23 mouse cellular contexts compared by ENCODE assay signal in the genomic region with DNA sequence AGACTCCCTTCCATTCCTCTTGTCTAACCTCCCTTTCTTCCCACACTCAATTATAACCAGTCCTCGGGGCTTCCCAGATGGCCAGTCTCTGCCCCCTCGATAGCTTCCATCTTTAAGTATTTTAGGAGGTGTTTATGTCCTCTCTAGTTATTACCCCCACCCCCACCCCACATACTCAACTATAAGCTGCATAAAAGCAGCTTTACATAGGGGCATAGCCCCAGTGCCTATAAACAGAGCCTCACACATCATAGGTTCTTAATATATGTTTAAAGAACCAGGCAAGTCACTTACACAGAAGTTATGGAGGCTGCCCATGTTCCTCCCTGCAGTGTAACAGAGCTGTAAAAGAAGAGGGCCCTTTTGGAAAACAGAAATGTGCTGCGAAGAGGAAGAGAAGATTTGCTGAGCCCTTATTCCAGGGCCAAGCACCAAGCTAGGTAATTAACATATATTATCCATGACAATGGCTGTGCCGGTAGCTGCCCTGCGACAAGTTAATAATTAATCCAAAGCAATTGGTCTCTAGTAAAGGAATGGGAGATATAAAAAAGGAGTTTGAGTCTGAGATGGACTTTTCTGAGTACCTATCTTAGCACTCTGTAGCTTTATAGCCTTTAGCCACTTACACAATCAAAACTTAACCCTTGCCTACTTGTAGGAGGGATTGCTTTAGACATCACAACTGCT.
DNase-seq lines count a peak whose midpoint lies in the region; ATAC-seq and TF ChIP-seq lines count a peak whose summit lies in the region.
"Had no signal": no experiment of that assay in that cellular context is flagged by ENCODE, and none has a peak within 500 bp of the region (broad histone marks: within the 10 kb centered on the region; RNA-seq: fewer than 3 reads in every experiment).

No protein-coding gene starts in this region.

- no peak overlapping the region for H3K9ac ChIP-seq in neural tube, embryonic 13.5 days
- H3K9ac ChIP-seq in intestine, embryonic 16.5 days (ENCODE audit: low read depth, low read length): no peak overlapping the region
- H3K9ac ChIP-seq in limb, embryonic 14.5 days (ENCODE audit: low read depth, low read length, severe bottlenecking): no peak overlapping the region
- H3K9ac ChIP-seq: heart, embryonic 15.5 days; limb, embryonic 15.5 days; liver, postnatal 0 days had no signal

- no peak overlapping the region for H3K4me2 ChIP-seq in neural tube, embryonic 13.5 days
- H3K4me2 ChIP-seq in intestine, embryonic 16.5 days (ENCODE audit: low read depth, low read length): no peak overlapping the region
- H3K4me2 ChIP-seq in limb, embryonic 14.5 days (replicated peaks; ENCODE audit: low read depth, low read length, severe bottlenecking): no peak overlapping the region
- H3K4me2 ChIP-seq: heart, embryonic 15.5 days; limb, embryonic 15.5 days had no signal

- H3K36me3 ChIP-seq in neural tube, embryonic 13.5 days: no peaks in the 10 kb centered on the region
- no peaks in the 10 kb centered on the region for H3K36me3 ChIP-seq in intestine, embryonic 16.5 days (ENCODE audit: control insufficient read depth, insufficient read depth, low read length)
- no peaks in the 10 kb centered on the region for H3K36me3 ChIP-seq in limb, embryonic 14.5 days (ENCODE audit: control insufficient read depth, insufficient read depth, low read length)
- H3K36me3 ChIP-seq: embryonic facial prominence, embryonic 10.5 days; G1E; heart, embryonic 15.5 days; limb, embryonic 15.5 days had no signal

- peaks cover 14% of the 10 kb centered on the region for H3K4me1 ChIP-seq in neural tube, embryonic 13.5 days (replicated peaks)
- H3K4me1 ChIP-seq in intestine, embryonic 16.5 days (ENCODE audit: control insufficient read depth, insufficient read depth, low read length): no peaks in the 10 kb centered on the region
- peaks cover 12% of the 10 kb centered on the region for H3K4me1 ChIP-seq in limb, embryonic 14.5 days (ENCODE audit: control insufficient read depth, insufficient read depth, low read length)
- H3K4me1 ChIP-seq: heart, embryonic 15.5 days; limb, embryonic 15.5 days had no signal

- DNase-seq in heart, adult 11 months: peak; percentile 56
- no peak for DNase-seq in heart, adult 8-10 months (ENCODE audit: low spot score)
- DNase-seq in neural tube, embryonic 10.5 days (ENCODE audit: extremely low spot score, low spot score): no peak
- DNase-seq in limb, embryonic 14.5 days (ENCODE audit: low spot score): no peak
- DNase-seq in cerebellum, adult 9-11 months: no peak
- DNase-seq in right cerebral cortex, postnatal 25 days: no peak
- DNase-seq: cerebellum, adult 18-20 months; gastrocnemius, postnatal 10 days; layer of hippocampus, adult 9-11 months; liver, postnatal 0 days; lung, postnatal 10 days; thymus, postnatal 14 days had no signal

- no peaks in the 10 kb centered on the region for H3K27me3 ChIP-seq in neural tube, embryonic 13.5 days
- no peaks in the 10 kb centered on the region for H3K27me3 ChIP-seq in intestine, embryonic 16.5 days (replicated peaks; ENCODE audit: control insufficient read depth, insufficient read depth, low read length)
- H3K27me3 ChIP-seq in limb, embryonic 14.5 days (ENCODE audit: control insufficient read depth, insufficient read depth, low read length): peaks cover 24% of the 10 kb centered on the region; the same call in 1 of the 2 replicates
- H3K27me3 ChIP-seq: heart, embryonic 15.5 days had no signal

- H3K27ac ChIP-seq in neural tube, embryonic 13.5 days (replicated peaks): no peak overlapping the region
- H3K27ac ChIP-seq in intestine, embryonic 16.5 days (ENCODE audit: low read length): no peak overlapping the region
- H3K27ac ChIP-seq in limb, embryonic 14.5 days (replicated peaks; ENCODE audit: low read depth, low read length): no peak overlapping the region
- H3K27ac ChIP-seq: embryonic facial prominence, embryonic 10.5 days; heart, adult 2 months; heart, embryonic 15.5 days; left cerebral cortex, adult 2 months; limb, embryonic 15.5 days had no signal

- no peak overlapping the region for H3K4me3 ChIP-seq in neural tube, embryonic 13.5 days
- no peak overlapping the region for H3K4me3 ChIP-seq in intestine, embryonic 16.5 days (ENCODE audit: low read length)
- no peak overlapping the region for H3K4me3 ChIP-seq in limb, embryonic 14.5 days (replicated peaks; ENCODE audit: low read length)
- H3K4me3 ChIP-seq: embryonic facial prominence, embryonic 10.5 days; heart, adult 2 months; heart, embryonic 15.5 days; left cerebral cortex, adult 2 months; limb, embryonic 15.5 days had no signal

- WGBS in neural tube, embryonic 13.5 days: 22% methylated on average over 5 of the region's 5 CpGs
- 45% methylated on average over 5 of the region's 5 CpGs for WGBS in intestine, embryonic 16.5 days
- 17% methylated on average over 5 of the region's 5 CpGs for WGBS in limb, embryonic 14.5 days

- peak; percentile 19; the same call in 1 of the 2 replicates for ATAC-seq in neural tube, embryonic 13.5 days (ENCODE audit: low read depth)
- peak; percentile 91 for ATAC-seq in intestine, embryonic 16.5 days
- 0 out of 2 replicates have a peak, but pooled peaks have one; percentile 23 for ATAC-seq in limb, embryonic 14.5 days (ENCODE audit: low FRiP score, low read depth)
- ATAC-seq: CD4-positive, CD25-positive, alpha-beta regulatory T cell, adult 4 months; hindbrain, embryonic 16.5 days; liver, postnatal 0 days; midbrain, embryonic 16.5 days had no signal

- no peak for TF ChIP-seq POLR2A in limb, embryonic 14.5 days (IDR thresholded peaks at IDR 0.05; ENCODE audit: borderline replicate concordance, extremely low read depth, insufficient read depth, insufficient read length)

- H3K9me3 ChIP-seq in neural tube, embryonic 13.5 days: no peaks in the 10 kb centered on the region
- H3K9me3 ChIP-seq in intestine, embryonic 16.5 days (ENCODE audit: control insufficient read depth, low read length): no peaks in the 10 kb centered on the region
- H3K9me3 ChIP-seq in limb, embryonic 14.5 days (ENCODE audit: control insufficient read depth, low read length): no peaks in the 10 kb centered on the region
- H3K9me3 ChIP-seq: embryonic facial prominence, embryonic 10.5 days; heart, embryonic 15.5 days; limb, embryonic 15.5 days had no signal

Comparison
In these comparisons a context has a peak if more than half of its experiments do, and no peak if none do; other contexts are left out.
1. ATAC-seq: peak in every context shown above with its lines; median percentile 91 in intestine, embryonic 16.5 days; 23 in limb, embryonic 14.5 days; 19 in neural tube, embryonic 13.5 days.